Mouse (Mus musculus): Measurements from ENCODE around the gene Ndrg4. TPM values are rescaled to one million over a fixed set of nuclear protein-coding genes. Genes with fewer than 3 reads are reported as not detected.
A peak's percentile ranks its signal among the peaks of the same experiment; 100 is the strongest.

Ndrg4 gene
- polyA plus RNA-seq, 1 experiment from 2014 or later: 141 TPM

DNA sequence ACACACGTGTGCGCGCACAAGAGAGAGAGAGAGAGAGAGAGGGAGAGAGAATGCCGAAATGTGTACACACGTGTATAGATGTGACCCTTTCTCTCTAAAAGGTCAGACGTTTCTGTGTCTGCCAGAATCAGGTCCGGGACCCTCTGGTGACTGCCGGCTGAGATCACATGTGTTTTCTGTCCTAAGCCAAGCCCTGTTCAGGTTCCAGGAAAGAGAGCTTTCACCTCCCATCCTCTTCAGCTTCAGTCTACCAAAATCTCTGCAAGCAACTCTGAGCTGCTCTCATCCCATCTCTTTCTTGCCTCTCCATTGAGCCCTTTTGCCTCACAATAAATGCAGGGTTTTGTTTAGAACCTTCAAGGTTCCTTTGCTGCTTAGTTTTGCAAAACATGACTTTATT is 19.9 kb downstream of the Ndrg4 start:
- WGBS: 68% methylated on average over 8 of the region's 8 CpGs

DNA sequence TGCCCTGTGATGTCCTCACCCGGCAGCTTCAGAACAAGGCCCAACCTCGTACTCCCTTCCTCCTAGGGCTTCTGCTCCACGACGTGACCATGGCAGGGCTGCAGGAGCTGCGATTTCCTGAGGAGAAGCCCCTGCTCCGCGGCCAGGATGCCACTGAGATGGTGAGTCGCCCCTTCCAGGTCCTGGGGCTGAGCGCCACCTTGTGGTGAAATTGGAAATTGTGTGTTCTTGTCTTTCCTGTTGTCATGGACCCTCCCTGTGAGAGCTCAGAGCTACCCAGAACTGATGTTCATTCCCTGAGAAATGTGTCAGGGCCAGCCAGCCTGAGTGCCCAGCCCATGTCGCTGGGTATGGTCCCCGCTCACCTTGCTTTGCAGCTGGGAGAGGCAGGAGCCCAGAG is 20.3 kb downstream of the Ndrg4 start:
- DNase-seq (ENCODE audit: low spot score): peak; percentile 90
- no peaks in the 10 kb centered on the region for H3K36me3 ChIP-seq
- H3K4me1 ChIP-seq: peaks cover 26% of the 10 kb centered on the region
- H3K27me3 ChIP-seq (ENCODE audit: insufficient read depth, poor library complexity, severe bottlenecking): peaks cover 65% of the 10 kb centered on the region
- peak overlapping the region; percentile 19; the same call in 1 of the 2 replicates for H3K4me3 ChIP-seq
- WGBS: 1% methylated on average over 11 of the region's 11 CpGs
- no peaks in the 10 kb centered on the region for H3K9me3 ChIP-seq
- peak overlapping the region; percentile 36; the same call in 1 of the 2 replicates for H3K27ac ChIP-seq

More for the DNA sequence above, 19.9 kb downstream of the Ndrg4 start:
- Histone ChIP-seq H3K27me3 (ENCODE audit: insufficient read depth, poor library complexity, severe bottlenecking) (peaks cover 60% of the 10 kb centered on the region), H3K4me3 (no peak overlapping the region), H3K27ac (peak overlapping the region; percentile 36; the same call in 1 of the 2 replicates), H3K9me3 (no peaks in the 10 kb centered on the region), H3K36me3 (no peaks in the 10 kb centered on the region), H3K4me1 (peaks cover 22% of the 10 kb centered on the region)
- DNase-seq (ENCODE audit: low spot score): no peak

GRCm38 (mm10) chr8:95698179-95698578 is 21.4 kb downstream of the Ndrg4 start:
- Histone ChIP-seq H3K27me3 (ENCODE audit: insufficient read depth, poor library complexity, severe bottlenecking) (peaks cover 63% of the 10 kb centered on the region), H3K9me3 (no peaks in the 10 kb centered on the region), H3K4me3 (no peak overlapping the region), H3K36me3 (no peaks in the 10 kb centered on the region), H3K4me1 (peaks cover 31% of the 10 kb centered on the region), H3K27ac (no peak overlapping the region)
- WGBS: 38% methylated on average over 6 of the region's 6 CpGs
- no peak for DNase-seq (ENCODE audit: low spot score)

DNA sequence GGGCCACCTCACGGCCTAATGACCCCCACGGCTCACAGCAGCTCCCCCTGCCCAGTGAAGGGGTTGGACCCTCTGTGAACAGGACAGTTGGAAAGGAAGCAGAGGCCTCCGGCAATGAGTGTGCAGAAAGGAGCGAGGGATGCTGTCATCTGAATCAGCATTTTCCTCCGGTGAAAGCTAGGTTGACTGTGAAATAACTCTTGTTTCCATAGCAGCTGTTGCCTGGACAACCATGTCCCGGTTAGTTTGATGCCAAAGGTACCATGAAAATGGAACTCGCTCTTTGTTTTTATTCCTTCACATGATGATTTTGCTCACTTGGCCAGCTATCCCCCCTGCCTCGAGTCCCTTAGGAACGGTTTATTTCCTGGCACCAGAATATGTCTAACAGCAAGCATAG is 23.5 kb downstream of the Ndrg4 start:
- H3K4me3 ChIP-seq: no peak overlapping the region
- WGBS: 76% methylated on average over 9 of the region's 9 CpGs
- peaks cover 6% of the 10 kb centered on the region; the same call in 1 of the 2 replicates for H3K36me3 ChIP-seq
- peaks cover 37% of the 10 kb centered on the region for H3K4me1 ChIP-seq
- peaks cover 46% of the 10 kb centered on the region for H3K27me3 ChIP-seq (ENCODE audit: insufficient read depth, poor library complexity, severe bottlenecking)
- no peaks in the 10 kb centered on the region for H3K9me3 ChIP-seq
- no peak overlapping the region for H3K27ac ChIP-seq
- no peak for DNase-seq (ENCODE audit: low spot score)

GRCm38 (mm10) chr8:95701809-95702208 is 25.0 kb downstream of the Ndrg4 start:
- Histone ChIP-seq H3K27ac (no peak overlapping the region), H3K4me1 (peaks cover 36% of the 10 kb centered on the region), H3K4me3 (0 out of 2 replicates have a peak overlapping the region, but pooled peaks have one; percentile 73), H3K27me3 (ENCODE audit: insufficient read depth, poor library complexity, severe bottlenecking) (peaks cover 41% of the 10 kb centered on the region), H3K36me3 (peaks cover 20% of the 10 kb centered on the region), H3K9me3 (no peaks in the 10 kb centered on the region)
- WGBS: 73% methylated on average over 4 of the region's 4 CpGs
- no peak for DNase-seq (ENCODE audit: low spot score)

DNA sequence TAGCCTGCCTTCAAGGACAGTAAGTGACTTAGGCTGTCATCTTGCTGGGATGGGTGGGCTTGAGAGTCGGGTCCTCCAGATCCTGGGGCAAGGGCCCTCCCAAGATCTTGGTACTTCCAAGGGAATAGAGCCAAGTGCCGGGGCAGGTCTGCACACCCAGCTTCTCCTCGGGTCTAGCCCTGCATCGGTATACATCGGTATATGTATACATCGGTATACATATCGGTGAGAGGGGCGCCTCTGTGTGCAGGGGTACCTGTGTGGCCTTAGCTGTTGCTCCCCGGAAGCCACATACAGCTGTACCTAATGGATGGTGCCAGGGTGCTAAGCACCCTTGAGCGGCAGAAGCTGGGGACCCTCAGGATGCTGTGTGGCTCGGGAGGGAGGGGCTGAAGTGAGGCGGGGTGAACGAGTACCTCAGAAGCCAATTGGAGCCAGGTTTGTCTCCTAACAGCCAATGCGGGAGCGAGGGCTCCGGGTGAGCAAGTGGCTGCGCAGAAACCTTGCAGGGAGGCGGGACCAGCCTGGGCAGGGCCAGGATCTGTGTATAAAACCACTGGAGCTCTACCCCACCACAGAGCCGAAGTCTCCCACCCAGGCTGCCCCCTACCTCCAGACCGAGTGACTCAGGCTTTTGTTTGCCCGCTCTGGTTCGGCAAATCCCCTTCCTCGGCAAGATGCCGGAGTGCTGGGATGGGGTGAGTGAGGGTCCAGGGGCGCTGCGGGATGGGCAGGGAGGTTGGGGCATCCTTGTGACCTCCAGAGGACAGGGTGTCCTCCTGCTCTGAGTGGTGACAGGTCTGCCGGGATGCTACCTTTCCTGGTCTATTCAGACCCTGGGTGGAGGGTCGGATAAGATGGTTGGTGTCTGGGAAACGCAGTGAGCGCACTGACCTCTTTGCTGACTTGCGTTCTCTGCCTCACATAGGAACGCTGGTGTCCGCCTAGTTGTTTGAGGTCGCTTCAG is 26.0 kb downstream of the Ndrg4 start:
- DNase-seq (ENCODE audit: low spot score): peak; percentile 96
- Histone ChIP-seq H3K36me3 (peaks cover 30% of the 10 kb centered on the region), H3K4me3 (peak overlapping the region; percentile 73), H3K27me3 (ENCODE audit: insufficient read depth, poor library complexity, severe bottlenecking) (peaks cover 36% of the 10 kb centered on the region), H3K4me1 (peaks cover 33% of the 10 kb centered on the region), H3K27ac (peak overlapping the region; percentile 87), H3K9me3 (no peaks in the 10 kb centered on the region)
- WGBS: 3% methylated on average over 34 of the region's 34 CpGs

- WGBS: 5% methylated on average over 15 of the region's 15 CpGs
- DNase-seq (ENCODE audit: low spot score): peak; percentile 92
- H3K36me3 ChIP-seq: peaks cover 39% of the 10 kb centered on the region
Measured at GRCm38 (mm10) chr8:95703461-95704260, 26.9 kb downstream of the Ndrg4 start.

GRCm38 (mm10) chr8:95704538-95704937 is 27.8 kb downstream of the Ndrg4 start:
- no peaks in the 10 kb centered on the region for H3K9me3 ChIP-seq
- 87% methylated on average over 3 of the region's 3 CpGs for WGBS
- peak overlapping the region; percentile 73 for H3K4me3 ChIP-seq
- peaks cover 20% of the 10 kb centered on the region for H3K27me3 ChIP-seq (ENCODE audit: insufficient read depth, poor library complexity, severe bottlenecking)
- peaks cover 42% of the 10 kb centered on the region for H3K4me1 ChIP-seq
- H3K27ac ChIP-seq: peak overlapping the region; percentile 87
- DNase-seq (ENCODE audit: low spot score): no peak
- H3K36me3 ChIP-seq: peaks cover 48% of the 10 kb centered on the region

More at GRCm38 (mm10) chr8:95703461-95704260, 26.9 kb downstream of the Ndrg4 start:
- Histone ChIP-seq H3K27me3 (ENCODE audit: insufficient read depth, poor library complexity, severe bottlenecking) (peaks cover 29% of the 10 kb centered on the region), H3K4me1 (peaks cover 35% of the 10 kb centered on the region), H3K9me3 (no peaks in the 10 kb centered on the region), H3K27ac (peak overlapping the region; percentile 87), H3K4me3 (peak overlapping the region; percentile 73)

GRCm38 (mm10) chr8:95709579-95709978 is 32.8 kb downstream of the Ndrg4 start:
- whole genome bisulfite sequencing: 82% methylated on average over 7 of the region's 7 CpGs
- H3K36me3 ChIP-seq: peaks cover 92% of the 10 kb centered on the region
- no peak overlapping the region for H3K4me3 ChIP-seq
- peak; percentile 69 for DNase-seq (ENCODE audit: low spot score)
- peaks cover 47% of the 10 kb centered on the region for H3K4me1 ChIP-seq
- no peak overlapping the region for H3K27ac ChIP-seq
- no peaks in the 10 kb centered on the region for H3K27me3 ChIP-seq (ENCODE audit: insufficient read depth, poor library complexity, severe bottlenecking)
- no peaks in the 10 kb centered on the region for H3K9me3 ChIP-seq

GRCm38 (mm10) chr8:95711029-95711428 is 34.2 kb downstream of the Ndrg4 start:
- H3K36me3 ChIP-seq: peaks cover 81% of the 10 kb centered on the region
- no peaks in the 10 kb centered on the region for H3K9me3 ChIP-seq
- no peaks in the 10 kb centered on the region for H3K27me3 ChIP-seq (ENCODE audit: insufficient read depth, poor library complexity, severe bottlenecking)
- no peak overlapping the region for H3K4me3 ChIP-seq
- peak; percentile 73 for DNase-seq (ENCODE audit: low spot score)
- peaks cover 45% of the 10 kb centered on the region for H3K4me1 ChIP-seq
- WGBS: 52% methylated on average over 3 of the region's 3 CpGs
- H3K27ac ChIP-seq: peak overlapping the region; percentile 80; the same call in 1 of the 2 replicates

DNA sequence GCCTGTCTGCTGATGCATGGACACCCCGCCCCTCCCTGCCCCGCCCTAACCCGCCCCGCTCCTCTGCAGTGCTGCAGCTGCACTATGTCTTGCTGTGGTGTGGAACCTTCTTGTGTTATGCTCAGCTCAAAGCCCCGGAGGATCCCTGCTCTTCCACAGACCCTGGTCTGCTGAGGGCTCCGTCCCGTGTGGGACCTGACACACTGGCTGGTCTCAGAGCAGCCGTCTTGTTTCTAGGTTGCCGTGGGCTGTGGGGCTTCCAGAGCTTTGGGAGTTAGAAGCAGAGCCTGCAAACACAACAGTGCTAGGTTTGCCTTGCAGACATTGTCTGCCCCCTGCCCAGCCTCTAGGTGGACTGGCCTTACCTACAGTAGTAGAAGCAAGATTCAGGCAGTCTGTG is 35.6 kb downstream of the Ndrg4 start:
- DNase-seq (ENCODE audit: low spot score): peak; percentile 71
- Histone ChIP-seq H3K4me3 (no peak overlapping the region), H3K27me3 (ENCODE audit: insufficient read depth, poor library complexity, severe bottlenecking) (no peaks in the 10 kb centered on the region), H3K4me1 (peaks cover 57% of the 10 kb centered on the region), H3K36me3 (peaks cover 71% of the 10 kb centered on the region), H3K9me3 (no peaks in the 10 kb centered on the region), H3K27ac (no peak overlapping the region)
- WGBS: 79% methylated on average over 9 of the region's 9 CpGs

DNA sequence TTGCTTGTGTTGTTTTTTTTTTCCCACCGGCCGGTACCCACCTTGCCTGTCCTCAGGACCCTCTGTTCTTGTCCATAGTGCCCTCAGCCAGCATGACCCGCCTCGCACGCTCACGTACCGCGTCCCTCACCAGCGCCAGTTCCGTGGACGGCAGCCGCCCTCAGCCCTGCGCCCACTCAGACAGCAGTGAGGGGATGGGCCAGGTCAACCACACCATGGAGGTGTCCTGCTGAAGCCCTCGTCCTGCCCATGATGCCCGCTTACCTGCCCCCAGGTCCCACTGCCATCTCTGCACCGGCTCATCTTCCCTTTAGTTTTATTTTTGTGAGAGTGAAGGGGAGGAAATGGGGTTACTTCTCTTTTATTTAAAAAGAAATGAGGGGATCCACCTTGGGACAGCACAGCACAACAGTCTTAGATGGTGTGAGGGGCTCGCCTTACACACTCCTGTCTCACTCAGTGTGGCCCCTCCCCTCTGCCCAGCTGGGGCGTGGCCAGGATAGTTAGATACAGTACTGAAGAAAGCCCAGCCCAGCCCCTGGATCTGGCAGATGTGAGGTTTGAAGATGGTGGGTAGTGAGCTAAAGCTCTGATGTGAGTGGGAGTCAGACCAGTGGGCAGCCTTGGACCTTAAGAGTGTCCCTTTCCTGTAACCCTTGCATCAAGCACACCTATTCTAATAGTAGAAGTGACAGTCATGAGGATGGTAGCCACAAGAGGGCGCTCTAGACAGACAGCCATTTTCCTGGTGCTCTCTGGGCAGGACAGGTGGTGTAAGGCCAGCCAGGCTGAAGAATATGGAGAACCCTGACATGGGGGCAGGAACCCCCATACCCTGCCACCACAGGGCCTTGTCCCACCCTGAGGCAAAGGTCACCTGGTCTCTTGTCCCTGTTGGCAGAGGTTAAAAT is 36.6 kb downstream of the Ndrg4 start:
- peak; percentile 90 for DNase-seq (ENCODE audit: low spot score)
- peaks cover 57% of the 10 kb centered on the region for H3K4me1 ChIP-seq
- H3K27me3 ChIP-seq (ENCODE audit: insufficient read depth, poor library complexity, severe bottlenecking): no peaks in the 10 kb centered on the region
- H3K9me3 ChIP-seq: no peaks in the 10 kb centered on the region
- H3K27ac ChIP-seq: no peak overlapping the region
- whole genome bisulfite sequencing: 74% methylated on average over 19 of the region's 19 CpGs
- no peak overlapping the region for H3K4me3 ChIP-seq
- H3K36me3 ChIP-seq: peaks cover 70% of the 10 kb centered on the region

All from heart, embryonic 10.5 days (tissue).